Mouse (Mus musculus) lung, postnatal 0 days (tissue): ENCODE results near the gene Ppp2r3c.

Experiments used
- CTCF ChIP-seq: IDR thresholded peaks from 2 replicates; pipeline ENCODE4 v1.5.1; 2016; ENCODE audit warnings: antibody characterized with exemption, mild to moderate bottlenecking
- EP300 ChIP-seq: IDR thresholded peaks from 2 replicates; pipeline ENCODE4 v1.6.1; 2016; ENCODE audit warnings: antibody characterized with exemption, mild to moderate bottlenecking, control low read depth

- no peak for TF ChIP-seq CTCF
- no peak for TF ChIP-seq EP300
Observed at GRCm38 (mm10) chr12:55307566-55307965, 4.8 kb upstream of the Ppp2r3c start.
